Comparison of ENCODE assay signal across 8 mouse cellular contexts in the genomic region with DNA sequence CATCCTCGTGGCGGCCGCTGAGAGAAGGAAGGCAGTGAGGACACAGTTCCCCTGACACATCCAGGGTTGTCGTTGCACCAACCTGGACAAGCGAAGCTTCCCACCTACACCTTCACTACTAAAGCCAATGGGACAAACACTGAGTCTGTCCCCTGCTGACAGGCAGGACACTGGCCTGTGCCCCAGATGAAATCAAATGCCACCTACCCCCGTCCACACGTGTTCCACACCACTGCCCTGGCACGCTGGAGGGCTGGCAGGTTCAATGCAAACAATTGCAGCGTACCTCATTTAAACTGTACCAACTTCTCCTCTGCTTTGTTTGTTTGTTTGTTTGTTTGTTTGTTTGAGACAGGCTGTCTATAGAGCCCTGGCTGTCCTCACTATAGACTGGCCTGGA. TPM values are rescaled to one million over a fixed set of nuclear protein-coding genes. Genes with fewer than 3 reads are reported as not detected.
DNase-seq lines count a peak whose midpoint lies in the region; ATAC-seq and TF ChIP-seq lines count a peak whose summit lies in the region.

No protein-coding gene starts in this region.

- no peaks in the 10 kb centered on the region for H3K36me3 ChIP-seq in liver, adult 2 months (ENCODE audit: control insufficient read depth, insufficient read depth, low read length)
- H3K36me3 ChIP-seq in forebrain, embryonic 10.5 days (replicated peaks), result peaks cover 17% of the 10 kb centered on the region
- H3K36me3 ChIP-seq in limb, embryonic 10.5 days, result peaks cover 9% of the 10 kb centered on the region
- no peaks in the 10 kb centered on the region for H3K36me3 ChIP-seq in neural tube, embryonic 15.5 days

- WGBS in liver, adult 2 months, result 21% methylated on average over 9 of the region's 9 CpGs
- 87% methylated on average over 9 of the region's 9 CpGs for WGBS in forebrain, embryonic 10.5 days
- 88% methylated on average over 9 of the region's 9 CpGs for WGBS in limb, embryonic 10.5 days
- 81% methylated on average over 9 of the region's 9 CpGs for WGBS in neural tube, embryonic 15.5 days

- no peak for TF ChIP-seq POLR2A in liver, adult 2 months (IDR thresholded peaks at IDR 0.05; ENCODE audit: extremely low read depth, insufficient read depth, low read length)

- DNase-seq in liver, adult 2 months (ENCODE audit: extremely low read depth, low read depth, low spot score), result peak; percentile 80
- DNase-seq in liver, result no peak
- no peak for DNase-seq in forebrain, embryonic 10.5 days (ENCODE audit: extremely low spot score, low spot score)
- DNase-seq in limb, embryonic 10.5 days (ENCODE audit: low spot score), result no peak
- no peak for DNase-seq in left cerebral cortex, adult 8-10 months (ENCODE audit: low spot score in 2 of 2)
- no peak for DNase-seq in adrenal gland, postnatal 25 days
- DNase-seq in thymus, postnatal 10 days (ENCODE audit: low spot score in 2 of 2), result no peak

- no peaks in the 10 kb centered on the region for H3K27me3 ChIP-seq in liver, adult 2 months (ENCODE audit: control insufficient read depth, insufficient read depth, low read length)
- H3K27me3 ChIP-seq in forebrain, embryonic 10.5 days (ENCODE audit: poor library complexity, severe bottlenecking), result no peaks in the 10 kb centered on the region
- H3K27me3 ChIP-seq in limb, embryonic 10.5 days (ENCODE audit: low read depth, poor library complexity, severe bottlenecking), result no peaks in the 10 kb centered on the region
- no peaks in the 10 kb centered on the region for H3K27me3 ChIP-seq in neural tube, embryonic 15.5 days (replicated peaks)

- no peak for ATAC-seq in neural tube, embryonic 15.5 days (ENCODE audit: low FRiP score)

- no peak for TF ChIP-seq CTCF in liver, adult 2 months (IDR thresholded peaks at IDR 0.05; ENCODE audit: low read depth, low read length)

- no peak overlapping the region for H3K4me3 ChIP-seq in liver, adult 2 months (ENCODE audit: insufficient read depth, low read depth, low read length)
- peak overlapping the region; percentile 68 for H3K4me3 ChIP-seq in forebrain, embryonic 10.5 days
- H3K4me3 ChIP-seq in limb, embryonic 10.5 days, result peak overlapping the region; percentile 73
- H3K4me3 ChIP-seq in neural tube, embryonic 15.5 days (replicated peaks), result peak overlapping the region; percentile 45

- peaks cover 31% of the 10 kb centered on the region for H3K4me1 ChIP-seq in liver, adult 2 months (ENCODE audit: control insufficient read depth, insufficient read depth, low read length)
- H3K4me1 ChIP-seq in forebrain, embryonic 10.5 days, result peaks cover 70% of the 10 kb centered on the region
- H3K4me1 ChIP-seq in limb, embryonic 10.5 days, result peaks cover 58% of the 10 kb centered on the region
- H3K4me1 ChIP-seq in neural tube, embryonic 15.5 days, result peaks cover 76% of the 10 kb centered on the region

- H3K9ac ChIP-seq in liver, adult 2 months (ENCODE audit: low read depth, low read length), result peak overlapping the region; percentile 28
- H3K9ac ChIP-seq in neural tube, embryonic 15.5 days (replicated peaks), result no peak overlapping the region

- no peaks in the 10 kb centered on the region for H3K9me3 ChIP-seq in forebrain, embryonic 10.5 days
- no peaks in the 10 kb centered on the region for H3K9me3 ChIP-seq in limb, embryonic 10.5 days (replicated peaks)
- no peaks in the 10 kb centered on the region for H3K9me3 ChIP-seq in neural tube, embryonic 15.5 days (replicated peaks)

- peak overlapping the region; percentile 60 for H3K4me2 ChIP-seq in neural tube, embryonic 15.5 days

- H3K27ac ChIP-seq in liver, adult 2 months (replicated peaks; ENCODE audit: insufficient read depth, low read depth, low read length), result peak overlapping the region; percentile 22
- H3K27ac ChIP-seq in forebrain, embryonic 10.5 days, result peak overlapping the region; percentile 95
- peak overlapping the region; percentile 96 for H3K27ac ChIP-seq in limb, embryonic 10.5 days
- H3K27ac ChIP-seq in neural tube, embryonic 15.5 days (replicated peaks), result no peak overlapping the region

- peaks cover 63% of the 10 kb centered on the region for H3K79me2 ChIP-seq in liver, adult 2 months (ENCODE audit: control insufficient read depth, insufficient read depth, low read length)

RNA-seq across cellular contexts. Expression of a gene that starts 50.8 kb away (rescaled TPM):
- total RNA-seq in liver, adult 2 months (2014; rRNA removed), result 24.3 and 31.0 TPM in 2 replicates
- 32.1 and 44.5 TPM in 2 replicates for polyA plus RNA-seq in liver, adult 2 months (2012; rRNA removed)
- 79.0 and 81.7 TPM in 2 replicates for polyA plus RNA-seq in forebrain, embryonic 10.5 days (2016; fragmentation: Nextera tagmentation; extraction: Ambion mirVana)
- polyA plus RNA-seq in limb, embryonic 10.5 days (2016; fragmentation: Nextera tagmentation; extraction: Ambion mirVana), result 114 and 129 TPM in 2 replicates
- polyA plus RNA-seq in neural tube, embryonic 15.5 days (2015; fragmentation: Nextera tagmentation; extraction: Ambion mirVana), result 51.4 and 64.5 TPM in 2 replicates
- 10 to 100 TPM; 59.0 to 76.6 (median 62.4) TPM for total RNA-seq in left cerebral cortex, adult 8-10 months (2022)
- total RNA-seq in adrenal gland, postnatal 25 days (2021), result 47.0 and 56.4 TPM in 2 replicates
